Mouse (Mus musculus): ENCODE results near the gene Fam178b. TPM values are rescaled to one million over a fixed set of nuclear protein-coding genes. Genes with fewer than 3 reads are reported as not detected.
"Not testable (repeated sequence)": the region's sequence is repeated elsewhere in the genome, so short reads cannot be mapped to it uniquely, and the experiment has no call there.

The Fam178b gene
- polyA plus RNA-seq, 1 experiment from 2014 or later, result 0.25 TPM

DNA sequence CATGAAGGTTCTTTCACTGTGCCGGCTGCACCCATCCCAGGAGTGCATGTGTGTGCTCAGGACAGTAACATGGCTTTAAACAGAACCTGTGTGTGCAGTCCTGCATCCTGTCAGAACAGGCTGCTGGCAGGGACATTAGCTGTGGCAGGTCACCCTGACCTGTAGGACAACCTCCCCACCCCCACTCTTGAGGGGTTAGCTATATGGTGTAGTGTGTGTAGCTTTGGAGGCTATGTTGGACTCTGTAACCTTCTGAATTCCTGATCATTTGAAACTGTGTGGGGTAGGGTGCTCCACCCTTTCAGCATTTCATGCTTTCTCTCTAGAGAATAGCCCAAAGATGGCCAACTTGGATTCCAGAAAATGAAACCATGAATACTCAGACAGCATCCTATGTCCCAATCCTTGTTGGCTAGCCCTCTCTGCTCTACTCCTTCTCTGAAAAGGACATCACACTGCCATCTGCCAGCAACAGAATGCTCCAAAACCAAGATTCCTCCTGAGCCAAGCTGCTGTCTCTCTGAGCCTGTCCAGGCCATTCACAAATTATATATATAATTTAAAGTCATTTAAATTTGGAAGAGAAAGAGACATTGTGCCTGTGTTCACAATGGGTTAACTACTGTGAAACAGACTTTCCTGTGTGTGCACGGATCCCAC, 47.0 kb downstream of the Fam178b start:
- Histone ChIP-seq H3K4me1 (replicated peaks) (peaks cover 22% of the 10 kb centered on the region), H3K4me3 (replicated peaks) (no peak overlapping the region), H3K9ac (no peak overlapping the region), H3K4me2 (replicated peaks) (no peak overlapping the region), H3K36me3 (no peaks in the 10 kb centered on the region), H3K9me3 (no peaks in the 10 kb centered on the region), H3K27ac (peak overlapping the region; percentile 56; the same call in 1 of the 2 replicates), H3K27me3 (replicated peaks) (no peaks in the 10 kb centered on the region)
- ATAC-seq, result no peak
- WGBS, result 60% methylated on average over 2 of the region's 2 CpGs

DNA sequence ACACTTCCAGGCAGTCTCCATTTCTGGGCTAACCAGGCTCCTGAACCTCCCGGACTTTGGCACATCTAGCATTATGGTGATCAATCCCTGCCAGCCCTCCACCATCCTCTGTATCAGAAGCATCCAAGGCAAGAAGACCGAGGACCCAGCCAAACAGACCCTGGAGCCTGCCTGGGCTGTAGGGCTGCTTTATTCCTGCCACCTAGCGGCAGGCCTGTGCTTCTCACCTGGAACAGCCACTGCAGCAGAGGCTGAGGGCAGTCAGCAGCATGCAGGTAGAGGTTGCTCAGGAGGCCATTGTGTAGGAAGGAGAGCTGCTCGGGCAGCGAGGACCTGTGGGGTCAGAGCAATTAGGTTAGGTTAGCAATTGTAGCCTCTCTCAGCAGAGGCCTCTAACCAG, 48.0 kb downstream of the Fam178b start:
- Histone ChIP-seq H3K9ac (no peak overlapping the region), H3K9me3 (no peaks in the 10 kb centered on the region), H3K27me3 (replicated peaks) (no peaks in the 10 kb centered on the region), H3K4me2 (replicated peaks) (no peak overlapping the region), H3K4me3 (replicated peaks) (no peak overlapping the region), H3K36me3 (no peaks in the 10 kb centered on the region), H3K4me1 (replicated peaks) (peaks cover 22% of the 10 kb centered on the region), H3K27ac (no peak overlapping the region)
- 24% methylated on average over 5 of the region's 5 CpGs for WGBS
- ATAC-seq, result peak; percentile 83

DNA sequence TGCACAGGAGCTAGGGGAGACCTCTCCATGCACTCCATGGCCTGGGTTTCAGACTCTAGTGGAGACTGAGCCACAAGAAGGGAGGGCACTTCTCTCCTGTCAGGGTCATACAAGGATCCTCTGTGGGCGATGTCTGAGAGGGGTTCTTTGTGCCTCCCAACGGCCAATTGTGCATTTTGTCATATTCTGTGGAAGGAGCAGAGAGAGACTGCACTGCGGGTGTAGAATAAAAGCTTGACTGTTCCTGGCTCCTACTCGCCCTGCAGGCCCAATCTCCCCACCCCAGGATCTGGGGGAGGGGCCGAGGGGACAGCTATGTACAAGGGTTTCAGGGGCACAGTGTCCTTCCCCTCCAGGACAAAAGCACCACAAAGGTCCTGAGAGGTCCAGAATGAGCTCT, 49.1 kb downstream of the Fam178b start:
- ATAC-seq, result no peak
- H3K27me3 ChIP-seq (replicated peaks), result no peaks in the 10 kb centered on the region
- H3K9me3 ChIP-seq, result no peaks in the 10 kb centered on the region
- no peaks in the 10 kb centered on the region for H3K36me3 ChIP-seq
- no peak overlapping the region for H3K4me3 ChIP-seq (replicated peaks)
- H3K9ac ChIP-seq, result no peak overlapping the region
- H3K27ac ChIP-seq, result no peak overlapping the region
- 79% methylated on average over 5 of the region's 5 CpGs for WGBS
- H3K4me1 ChIP-seq (replicated peaks), result peaks cover 21% of the 10 kb centered on the region
- H3K4me2 ChIP-seq (replicated peaks), result no peak overlapping the region

DNA sequence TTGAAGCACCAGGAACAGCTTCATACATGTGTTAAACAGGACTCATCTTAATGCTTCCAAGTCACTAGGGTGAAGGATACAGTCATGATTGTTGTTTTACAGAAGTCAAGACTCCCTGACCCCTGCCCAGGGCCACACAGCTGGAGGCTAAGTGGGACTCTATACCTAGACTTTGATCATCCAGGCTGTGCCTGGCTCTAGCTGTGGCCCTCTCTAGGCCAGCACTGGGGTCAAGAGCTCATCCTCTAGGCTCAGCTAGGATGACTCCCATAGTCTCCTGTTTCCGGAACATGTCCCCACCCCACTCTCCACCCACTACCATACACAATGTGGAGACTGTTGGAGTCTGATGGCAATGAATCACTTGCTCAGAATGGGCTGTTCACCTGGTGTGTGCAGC, 50.1 kb downstream of the Fam178b start:
- no peak for ATAC-seq

DNA sequence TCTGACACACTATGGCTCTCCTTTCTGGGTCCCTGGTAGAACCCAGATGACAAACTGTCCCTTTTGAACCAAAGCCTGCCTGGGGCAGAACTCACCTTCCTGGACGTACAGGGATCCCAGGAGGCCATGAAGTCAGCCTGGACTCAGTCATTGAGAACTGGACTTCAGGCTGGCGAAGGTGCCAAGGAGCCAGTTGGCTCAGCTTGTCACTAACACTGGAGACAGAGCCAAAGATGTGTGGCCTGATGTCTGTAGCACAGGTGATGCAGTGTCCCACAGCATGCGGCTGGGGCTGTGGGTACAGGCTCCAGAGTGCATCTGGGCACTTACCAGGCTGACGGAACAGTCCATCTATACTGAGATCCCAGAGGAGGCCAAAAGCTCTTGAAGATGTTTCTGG, 50.9 kb downstream of the Fam178b start:
- no peaks in the 10 kb centered on the region for H3K36me3 ChIP-seq
- no peaks in the 10 kb centered on the region for H3K27me3 ChIP-seq (replicated peaks)
- H3K4me1 ChIP-seq (replicated peaks), result peaks cover 18% of the 10 kb centered on the region
- H3K4me2 ChIP-seq (replicated peaks), result no peak overlapping the region
- no peak overlapping the region for H3K9ac ChIP-seq
- no peaks in the 10 kb centered on the region for H3K9me3 ChIP-seq
- no peak overlapping the region for H3K4me3 ChIP-seq (replicated peaks)
- 91% methylated on average over 4 of the region's 4 CpGs for WGBS
- no peak for ATAC-seq
- H3K27ac ChIP-seq, result no peak overlapping the region

More for the DNA sequence above, 50.1 kb downstream of the Fam178b start:
- Histone ChIP-seq H3K9me3 (no peaks in the 10 kb centered on the region), H3K27me3 (replicated peaks) (no peaks in the 10 kb centered on the region), H3K4me1 (replicated peaks) (peaks cover 20% of the 10 kb centered on the region), H3K27ac (no peak overlapping the region), H3K36me3 (no peaks in the 10 kb centered on the region), H3K4me2 (replicated peaks) (no peak overlapping the region), H3K9ac (no peak overlapping the region), H3K4me3 (replicated peaks) (no peak overlapping the region)
- 93% methylated on average over 1 of the region's 1 CpGs for WGBS

DNA sequence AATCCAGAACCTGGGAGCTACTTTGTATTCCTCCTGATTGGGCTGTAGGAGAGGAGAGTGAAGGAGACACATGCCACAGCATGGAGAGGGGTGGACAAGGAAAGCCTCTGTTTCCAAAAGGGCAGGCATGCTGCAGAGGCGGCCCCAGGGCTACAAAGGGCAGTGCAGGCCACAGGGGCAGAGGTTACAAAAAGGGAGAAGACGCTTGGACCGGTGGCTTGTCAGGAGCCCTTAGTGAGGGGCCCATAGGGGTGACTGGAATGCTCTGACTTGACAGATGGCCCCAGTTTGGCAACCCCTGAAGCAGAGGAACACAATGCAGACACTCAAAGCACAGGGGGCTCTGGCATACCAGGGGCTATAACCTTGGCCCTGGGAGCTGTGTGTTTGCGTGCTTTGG, 51.6 kb downstream of the Fam178b start:
- no peak for ATAC-seq
- no peaks in the 10 kb centered on the region for H3K9me3 ChIP-seq
- no peak overlapping the region for H3K4me2 ChIP-seq (replicated peaks)
- H3K9ac ChIP-seq, result no peak overlapping the region
- H3K4me3 ChIP-seq (replicated peaks), result no peak overlapping the region
- H3K36me3 ChIP-seq, result no peaks in the 10 kb centered on the region
- WGBS, result 46% methylated on average over 4 of the region's 4 CpGs
- no peak overlapping the region for H3K27ac ChIP-seq
- H3K4me1 ChIP-seq (replicated peaks), result peaks cover 11% of the 10 kb centered on the region
- H3K27me3 ChIP-seq (replicated peaks), result no peaks in the 10 kb centered on the region

DNA sequence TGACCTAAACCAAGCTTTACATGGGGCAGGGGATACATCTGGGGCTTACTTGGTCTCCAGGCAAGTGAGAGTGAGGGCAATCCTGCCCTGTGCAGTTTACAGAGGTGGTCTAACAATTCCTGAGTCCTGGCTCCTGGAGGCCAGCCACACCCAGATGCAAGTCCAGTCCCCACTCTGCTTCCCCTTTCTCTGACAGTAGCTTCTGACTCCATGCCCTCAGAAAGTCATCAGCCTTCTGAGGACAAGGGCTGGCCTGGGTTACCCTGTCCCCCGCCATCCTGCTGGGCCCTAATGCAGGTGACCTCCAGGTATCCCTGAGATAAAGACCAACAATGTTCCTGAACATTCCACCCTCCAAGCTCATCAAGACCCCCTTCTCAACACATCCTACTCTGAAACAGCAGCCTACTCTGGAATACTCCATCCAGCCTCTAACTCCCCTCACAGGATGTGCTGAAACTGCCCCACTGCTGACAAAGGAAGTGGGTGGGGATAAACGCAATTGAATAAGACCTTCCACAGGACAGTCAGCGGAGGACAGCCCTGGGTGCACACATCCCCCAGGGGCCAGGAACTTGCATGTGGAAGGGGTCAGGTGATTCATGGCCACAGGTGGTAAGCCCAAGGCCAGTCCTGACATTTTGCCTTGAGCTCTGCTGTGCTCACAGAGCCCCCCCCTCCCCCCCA, 52.8 kb downstream of the Fam178b start:
- ATAC-seq, result no peak
- Histone ChIP-seq H3K4me3 (replicated peaks) (no peak overlapping the region), H3K4me2 (replicated peaks) (no peak overlapping the region), H3K27ac (no peak overlapping the region), H3K36me3 (no peaks in the 10 kb centered on the region), H3K27me3 (replicated peaks) (no peaks in the 10 kb centered on the region), H3K9ac (no peak overlapping the region), H3K9me3 (no peaks in the 10 kb centered on the region), H3K4me1 (replicated peaks) (0 out of 2 replicates have a peak, but pooled peaks cover 9% of the 10 kb centered on the region)
- WGBS, result 66% methylated on average over 3 of the region's 3 CpGs

DNA sequence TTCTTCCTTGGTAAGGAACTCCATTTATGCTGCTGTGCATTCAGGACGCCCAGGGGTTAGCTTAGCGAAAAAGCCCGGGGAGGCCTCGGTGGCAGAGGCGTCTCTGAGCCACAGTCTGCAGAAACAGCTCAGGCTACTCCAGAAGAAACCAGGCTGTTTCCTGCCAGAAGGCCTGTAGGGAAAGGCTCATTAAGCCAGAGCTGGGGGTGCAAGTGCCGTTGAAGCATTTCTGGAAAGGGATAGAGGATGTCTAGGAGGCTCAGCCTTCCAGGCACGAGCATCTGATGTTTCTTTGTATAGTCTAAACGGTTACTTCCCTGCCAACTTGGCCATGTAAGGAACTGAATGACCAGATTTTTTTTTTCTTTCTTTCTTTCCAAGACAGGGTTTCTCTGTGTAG, 54.4 kb downstream of the Fam178b start:
- Histone ChIP-seq H3K27me3 (replicated peaks) (no peaks in the 10 kb centered on the region), H3K36me3 (no peaks in the 10 kb centered on the region), H3K4me2 (replicated peaks) (no peak overlapping the region), H3K9me3 (no peaks in the 10 kb centered on the region), H3K9ac (no peak overlapping the region), H3K27ac (peak overlapping the region; percentile 44; the same call in 1 of the 2 replicates), H3K4me3 (replicated peaks) (no peak overlapping the region), H3K4me1 (replicated peaks) (0 out of 2 replicates have a peak, but pooled peaks cover 3% of the 10 kb centered on the region)
- WGBS, result 44% methylated on average over 8 of the region's 8 CpGs
- no peak for ATAC-seq

DNA sequence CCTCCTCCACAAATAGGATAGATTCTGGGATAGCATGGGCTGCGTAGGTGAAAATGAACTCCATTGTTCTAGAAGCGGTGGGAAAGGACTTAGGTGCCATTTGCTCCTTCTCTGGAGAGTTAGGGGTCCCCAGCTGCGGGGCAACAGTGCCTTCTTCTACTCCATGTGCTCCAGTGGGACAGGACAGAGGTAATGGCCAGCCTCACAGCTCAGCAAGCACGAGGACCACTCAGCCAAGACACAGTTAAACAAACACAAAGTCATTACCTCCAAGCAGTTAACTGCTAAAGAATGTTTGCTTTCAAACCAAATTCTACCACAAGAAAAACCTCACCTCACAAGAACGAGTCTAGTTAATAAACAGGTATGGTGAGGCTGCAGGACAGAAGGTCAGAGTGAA, 57.5 kb downstream of the Fam178b start:
- Histone ChIP-seq H3K36me3 (no peaks in the 10 kb centered on the region), H3K9me3 (no peaks in the 10 kb centered on the region), H3K4me3 (replicated peaks) (no peak overlapping the region), H3K27ac (no peak overlapping the region), H3K9ac (no peak overlapping the region), H3K27me3 (replicated peaks) (no peaks in the 10 kb centered on the region), H3K4me1 (replicated peaks) (0 out of 2 replicates have a peak, but pooled peaks cover 3% of the 10 kb centered on the region), H3K4me2 (replicated peaks) (no peak overlapping the region)
- ATAC-seq, result no peak
- 59% methylated on average over 5 of the region's 5 CpGs for WGBS

DNA sequence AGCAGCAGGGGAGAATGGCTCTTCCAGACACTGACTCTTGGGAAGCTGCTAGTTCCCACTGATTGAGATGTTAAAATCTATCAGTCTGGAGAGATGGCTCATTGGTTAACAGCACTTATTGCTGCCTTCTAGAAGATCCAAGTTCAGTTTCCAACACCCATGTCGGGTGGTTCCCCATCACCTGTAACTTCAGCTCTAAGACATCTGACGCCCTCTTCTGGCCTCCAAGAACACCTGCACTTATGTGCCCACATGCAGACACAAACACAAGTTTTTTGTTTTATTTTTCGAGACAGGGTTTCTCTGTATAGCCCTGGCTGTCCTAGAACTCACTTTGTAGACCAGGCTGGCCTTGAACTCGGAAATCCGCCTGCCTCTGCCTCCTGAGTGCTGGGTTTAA, 67.0 kb downstream of the Fam178b start:
- ATAC-seq; H3K9me3 ChIP-seq; H3K27ac ChIP-seq; H3K36me3 ChIP-seq; H3K4me2 ChIP-seq (replicated peaks); H3K4me1 ChIP-seq (replicated peaks); H3K9ac ChIP-seq; H3K27me3 ChIP-seq (replicated peaks); H3K4me3 ChIP-seq (replicated peaks): not testable (repeated sequence)
- 81% methylated on average over 5 of the region's 5 CpGs for WGBS

DNA sequence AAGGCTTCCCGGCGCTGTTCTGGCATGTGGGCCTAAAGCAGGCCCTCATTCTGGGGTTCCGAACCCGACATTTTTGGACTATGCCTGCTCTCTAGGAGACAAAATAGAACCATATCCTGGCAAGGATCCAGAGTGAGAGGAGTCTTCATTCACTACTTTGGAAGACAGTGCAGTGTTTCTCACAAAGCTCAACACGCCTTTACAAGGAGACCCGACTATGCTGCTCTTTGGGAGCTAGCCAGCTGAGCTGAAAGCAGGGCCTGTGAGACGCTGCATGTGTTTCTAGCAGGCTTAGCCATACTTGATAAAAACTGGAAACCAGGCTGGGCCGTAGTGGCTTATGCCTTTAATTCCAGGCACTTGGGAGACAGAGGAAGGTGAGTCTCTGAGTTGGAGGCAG, 67.8 kb downstream of the Fam178b start:
- WGBS, result 71% methylated on average over 8 of the region's 8 CpGs
- no peak overlapping the region for H3K9ac ChIP-seq
- H3K9me3 ChIP-seq, result no peaks in the 10 kb centered on the region
- H3K27ac ChIP-seq, result no peak overlapping the region
- no peak overlapping the region for H3K4me2 ChIP-seq (replicated peaks)
- no peak for ATAC-seq
- H3K36me3 ChIP-seq, result no peaks in the 10 kb centered on the region
- no peak overlapping the region for H3K4me3 ChIP-seq (replicated peaks)
- H3K4me1 ChIP-seq (replicated peaks), result 0 out of 2 replicates have a peak, but pooled peaks cover 2% of the 10 kb centered on the region
- H3K27me3 ChIP-seq (replicated peaks), result no peaks in the 10 kb centered on the region

DNA sequence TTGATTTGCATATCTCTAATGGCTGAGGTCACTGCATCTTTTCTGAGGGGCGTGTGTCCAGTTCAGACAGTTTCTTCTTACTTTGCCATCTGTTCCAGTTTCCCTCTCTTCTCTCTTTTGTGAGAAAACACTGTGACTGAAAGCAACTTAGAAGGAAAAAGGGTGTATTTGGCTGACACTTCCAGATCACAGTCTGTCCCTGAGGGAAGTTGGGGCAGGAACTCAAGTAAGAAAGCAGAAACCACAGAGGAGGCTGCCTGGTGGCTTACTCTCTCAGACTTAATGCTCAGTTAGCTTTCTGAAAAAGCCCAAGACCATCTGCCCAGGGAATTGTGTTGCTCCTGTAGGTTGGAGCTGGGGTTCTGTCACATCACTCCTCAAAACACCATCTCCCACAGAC, 68.4 kb downstream of the Fam178b start:
- 0 out of 2 replicates have a peak, but pooled peaks cover 2% of the 10 kb centered on the region for H3K4me1 ChIP-seq (replicated peaks)
- H3K4me3 ChIP-seq (replicated peaks), result no peak overlapping the region
- H3K9ac ChIP-seq, result no peak overlapping the region
- ATAC-seq, result no peak
- H3K9me3 ChIP-seq, result no peaks in the 10 kb centered on the region
- no peak overlapping the region; the same call in 1 of the 2 replicates for H3K27ac ChIP-seq
- H3K27me3 ChIP-seq (replicated peaks), result no peaks in the 10 kb centered on the region
- H3K4me2 ChIP-seq (replicated peaks), result no peak overlapping the region
- H3K36me3 ChIP-seq, result no peaks in the 10 kb centered on the region
- 80% methylated on average over 1 of the region's 1 CpGs for WGBS
